Mouse (Mus musculus): ENCODE measurements around the gene Trabd.

Gene Trabd

GRCm38 (mm10) chr15:89076156-89076731, 1.3 kb downstream of the Trabd start:
- DNase-seq (ENCODE audit: low read depth, low spot score), result no peak

- no peak for DNase-seq (ENCODE audit: low read depth, low spot score)
Measured at GRCm38 (mm10) chr15:89078208-89078836, 3.4 kb downstream of the Trabd start.

GRCm38 (mm10) chr15:89083906-89084305, 9.0 kb downstream of the Trabd start:
- DNase-seq (ENCODE audit: low read depth, low spot score), result no peak

- DNase-seq (ENCODE audit: low read depth, low spot score), result no peak
Measured at GRCm38 (mm10) chr15:89084826-89085225, 9.9 kb downstream of the Trabd start.

GRCm38 (mm10) chr15:89088607-89089247, 13.8 kb downstream of the Trabd start, which contains the start of gene Selenoo:
Gene Selenoo, plus strand, starts transcription at chr15:89089084.
- DNase-seq (ENCODE audit: low read depth, low spot score), result peak; percentile 81

- DNase-seq (ENCODE audit: low read depth, low spot score), result no peak
Measured at GRCm38 (mm10) chr15:89089248-89090051, 14.5 kb downstream of the Trabd start.

GRCm38 (mm10) chr15:89090662-89091061, 15.7 kb downstream of the Trabd start:
- DNase-seq (ENCODE audit: low read depth, low spot score), result no peak

- no peak for DNase-seq (ENCODE audit: low read depth, low spot score)
Measured at GRCm38 (mm10) chr15:89092181-89092580, 17.3 kb downstream of the Trabd start.

GRCm38 (mm10) chr15:89097450-89097849, 22.5 kb downstream of the Trabd start:
- DNase-seq (ENCODE audit: low read depth, low spot score), result no peak

GRCm38 (mm10) chr15:89098616-89099015, 23.7 kb downstream of the Trabd start:
- DNase-seq (ENCODE audit: low read depth, low spot score), result no peak

GRCm38 (mm10) chr15:89100823-89101222, 25.9 kb downstream of the Trabd start:
- no peak for DNase-seq (ENCODE audit: low read depth, low spot score)

- DNase-seq (ENCODE audit: low read depth, low spot score), result no peak
Measured at GRCm38 (mm10) chr15:89102646-89103045, 27.7 kb downstream of the Trabd start.

- DNase-seq (ENCODE audit: low read depth, low spot score), result no peak
Measured at GRCm38 (mm10) chr15:89103921-89104320, 29.0 kb downstream of the Trabd start.

GRCm38 (mm10) chr15:89104425-89104824, 29.5 kb downstream of the Trabd start:
- DNase-seq (ENCODE audit: low read depth, low spot score), result no peak

GRCm38 (mm10) chr15:89106073-89106472, 31.1 kb downstream of the Trabd start:
- DNase-seq (ENCODE audit: low read depth, low spot score), result no peak

GRCm38 (mm10) chr15:89106976-89107375, 32.1 kb downstream of the Trabd start:
- DNase-seq (ENCODE audit: low read depth, low spot score), result no peak

- no peak for DNase-seq (ENCODE audit: low read depth, low spot score)
Measured at GRCm38 (mm10) chr15:89110147-89110546, 35.2 kb downstream of the Trabd start.

GRCm38 (mm10) chr15:89118007-89118406, 43.1 kb downstream of the Trabd start:
- no peak for DNase-seq (ENCODE audit: low read depth, low spot score)

- peak; percentile 92 for DNase-seq (ENCODE audit: low read depth, low spot score)
Measured at GRCm38 (mm10) chr15:89122649-89123366, 47.9 kb downstream of the Trabd start, which contains the start of gene Tubgcp6. Gene Tubgcp6, minus strand, starts transcription at chr15:89123112.

GRCm38 (mm10) chr15:89123595-89123994, 48.7 kb downstream of the Trabd start:
- no peak for DNase-seq (ENCODE audit: low read depth, low spot score)

- no peak for DNase-seq (ENCODE audit: low read depth, low spot score)
Measured at GRCm38 (mm10) chr15:89124312-89124711, 49.4 kb downstream of the Trabd start.

Data from retina, postnatal 7 days (tissue).